Mouse (Mus musculus) embryonic facial prominence, embryonic 14.5 days (tissue): Measurements from ENCODE around the gene Mmp2. TPM values are rescaled to one million over a fixed set of nuclear protein-coding genes. Genes with fewer than 3 reads are reported as not detected.

Experiments used
- ATAC-seq: fragments of 200-750 bp; cut with Nextera tagmentation; 2 replicates; pipeline ENCODE4 v1.8.0; 2017; ENCODE audit warnings: low read depth, moderate number of reproducible peaks, moderate TSS enrichment
- DNase-seq: peaks from one replicate; pipeline ENCODE4 v3.0.0-alpha.2; 2015; ENCODE audit warnings: low spot score
- H3K27ac ChIP-seq: fragments of 300-500 bp; sonication (generic); replicated peaks from 2 replicates; pipeline ENCODE4 v1.5.1; 2014; ENCODE audit warnings: low read depth, mild to moderate bottlenecking, low read length, moderate library complexity
- H3K27me3 ChIP-seq: fragments of 300-500 bp; sonication (generic); replicated peaks from 2 replicates; pipeline ENCODE4 v1.6.1; 2014; ENCODE audit warnings: low read length; ENCODE audit not compliant: control insufficient read depth, insufficient read depth
- H3K36me3 ChIP-seq: fragments of 300-500 bp; sonication (generic); 2 replicates; pipeline ENCODE4 v1.6.1; 2014; ENCODE audit warnings: low read length, mixed read lengths; ENCODE audit not compliant: control insufficient read depth, insufficient read depth
- H3K4me1 ChIP-seq: fragments of 300-500 bp; sonication (generic); 2 replicates; pipeline ENCODE4 v1.6.1; 2014; ENCODE audit warnings: antibody characterized with exemption, low read length; ENCODE audit not compliant: control insufficient read depth, insufficient read depth
- H3K4me2 ChIP-seq: fragments of 300-500 bp; sonication (generic); 2 replicates; pipeline ENCODE4 v1.6.1; 2014; ENCODE audit warnings: low read depth, mild to moderate bottlenecking, low read length, moderate library complexity, mixed read lengths
- H3K4me3 ChIP-seq: fragments of 300-500 bp; sonication (generic); 2 replicates; pipeline ENCODE4 v1.5.1; 2014; ENCODE audit warnings: low read depth, mild to moderate bottlenecking, low read length
- H3K9ac ChIP-seq: fragments of 300-500 bp; sonication (generic); 2 replicates; pipeline ENCODE4 v1.6.1; 2014; ENCODE audit warnings: low read depth, mild to moderate bottlenecking, low read length, moderate library complexity, mixed read lengths
- H3K9me3 ChIP-seq: fragments of 300-500 bp; sonication (generic); 2 replicates; pipeline ENCODE4 v1.6.1; 2016; ENCODE audit warnings: low read length; ENCODE audit not compliant: control insufficient read depth
- WGBS: fragments of 180-500 bp; shearing (Covaris S2); extraction: QIAGEN DNeasy Blood & Tissue Kit; methylation state at CpG from one replicate; pipeline ENCODE4 v1.1.7; 2014; 5-methylcytosine and 5-hydroxymethylcytosine counted together
- polyA plus RNA-seq: library from polyadenylated mRNA; unstranded; fragments of >200 nt; fragmentation: Nextera tagmentation; extraction: Ambion mirVana; gene quantifications from 2 replicates; pipeline ENCODE4 v1.2.1, GENCODE M21; 2014

The Mmp2 gene
- polyA plus RNA-seq, 1 experiment from 2014 or later, result 330 TPM

GRCm38 (mm10) chr8:92801231-92801630 is 25.9 kb upstream of the Mmp2 start:
- peak; percentile 30; the same call in 1 of the 2 replicates for ATAC-seq
- 26% methylated on average over 8 of the region's 8 CpGs for WGBS

GRCm38 (mm10) chr8:92802591-92802990 is 24.5 kb upstream of the Mmp2 start:
- Histone ChIP-seq H3K36me3 (no peaks in the 10 kb centered on the region), H3K4me3 (no peak overlapping the region), H3K27me3 (no peaks in the 10 kb centered on the region), H3K27ac (no peak overlapping the region), H3K9me3 (no peaks in the 10 kb centered on the region), H3K4me1 (peaks cover 3% of the 10 kb centered on the region; the same call in 1 of the 2 replicates), H3K4me2 (no peak overlapping the region), H3K9ac (no peak overlapping the region)
- ATAC-seq (no peak), DNase-seq (no peak)
- WGBS, result 72% methylated on average over 3 of the region's 3 CpGs

More at GRCm38 (mm10) chr8:92801231-92801630, 25.9 kb upstream of the Mmp2 start:
- H3K27me3 ChIP-seq, result no peaks in the 10 kb centered on the region
- H3K4me2 ChIP-seq, result 0 out of 2 replicates have a peak overlapping the region, but pooled peaks have one; percentile 3
- H3K27ac ChIP-seq, result no peak overlapping the region; the same call in 1 of the 2 replicates
- no peak overlapping the region for H3K4me3 ChIP-seq
- no peaks in the 10 kb centered on the region for H3K36me3 ChIP-seq
- H3K9me3 ChIP-seq, result no peaks in the 10 kb centered on the region
- H3K4me1 ChIP-seq, result peaks cover 11% of the 10 kb centered on the region; the same call in 1 of the 2 replicates
- H3K9ac ChIP-seq, result no peak overlapping the region
- DNase-seq, result peak; percentile 44

DNA sequence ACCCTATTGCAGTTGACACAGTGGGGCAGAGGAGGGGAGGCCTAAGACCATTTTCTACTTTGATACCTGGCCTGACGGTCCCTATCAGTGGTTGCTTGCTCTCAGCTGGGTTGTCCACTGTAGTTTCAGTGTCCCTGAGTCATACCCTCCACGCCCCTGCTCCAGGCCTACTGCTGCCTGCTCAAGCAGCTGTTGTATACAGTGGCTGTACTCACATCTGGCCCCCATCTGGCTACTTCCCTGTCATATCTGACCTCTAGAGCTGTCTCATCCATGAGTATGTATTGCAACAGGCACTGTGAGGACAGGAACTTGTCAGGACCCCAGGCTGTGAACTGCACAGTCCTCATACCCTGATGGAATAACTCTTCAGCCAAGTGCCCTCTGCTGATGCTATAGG is 14.3 kb upstream of the Mmp2 start:
- 80% methylated on average over 2 of the region's 2 CpGs for WGBS
- no peaks in the 10 kb centered on the region for H3K36me3 ChIP-seq
- H3K9me3 ChIP-seq, result no peaks in the 10 kb centered on the region
- no peak for ATAC-seq
- H3K4me2 ChIP-seq, result no peak overlapping the region
- no peak overlapping the region for H3K27ac ChIP-seq
- H3K27me3 ChIP-seq, result no peaks in the 10 kb centered on the region
- H3K4me3 ChIP-seq, result no peak overlapping the region
- DNase-seq, result no peak
- H3K4me1 ChIP-seq, result no peaks in the 10 kb centered on the region
- H3K9ac ChIP-seq, result no peak overlapping the region

DNA sequence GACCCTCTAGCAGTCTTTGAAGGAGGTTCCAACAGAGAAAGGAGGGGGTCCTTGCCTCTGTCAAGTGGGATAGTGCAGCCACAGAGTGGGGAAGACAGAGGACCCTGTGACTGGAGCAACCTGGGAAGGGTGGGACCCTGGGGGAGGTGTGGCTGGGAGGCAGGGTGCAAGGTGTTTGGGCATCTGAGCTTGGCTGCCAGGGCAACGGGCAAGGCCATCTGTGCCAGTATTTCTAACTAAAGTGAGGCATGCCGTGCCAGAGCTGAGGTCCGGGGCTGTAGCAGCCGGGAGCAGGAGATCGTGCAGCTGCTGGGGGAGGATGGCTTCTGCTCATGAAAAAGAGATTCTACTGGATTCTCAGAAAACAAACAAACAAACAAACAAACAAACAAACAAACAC is 11.4 kb upstream of the Mmp2 start:
- WGBS, result 86% methylated on average over 5 of the region's 5 CpGs
- no peak for ATAC-seq
- H3K9me3 ChIP-seq, result no peaks in the 10 kb centered on the region

DNA sequence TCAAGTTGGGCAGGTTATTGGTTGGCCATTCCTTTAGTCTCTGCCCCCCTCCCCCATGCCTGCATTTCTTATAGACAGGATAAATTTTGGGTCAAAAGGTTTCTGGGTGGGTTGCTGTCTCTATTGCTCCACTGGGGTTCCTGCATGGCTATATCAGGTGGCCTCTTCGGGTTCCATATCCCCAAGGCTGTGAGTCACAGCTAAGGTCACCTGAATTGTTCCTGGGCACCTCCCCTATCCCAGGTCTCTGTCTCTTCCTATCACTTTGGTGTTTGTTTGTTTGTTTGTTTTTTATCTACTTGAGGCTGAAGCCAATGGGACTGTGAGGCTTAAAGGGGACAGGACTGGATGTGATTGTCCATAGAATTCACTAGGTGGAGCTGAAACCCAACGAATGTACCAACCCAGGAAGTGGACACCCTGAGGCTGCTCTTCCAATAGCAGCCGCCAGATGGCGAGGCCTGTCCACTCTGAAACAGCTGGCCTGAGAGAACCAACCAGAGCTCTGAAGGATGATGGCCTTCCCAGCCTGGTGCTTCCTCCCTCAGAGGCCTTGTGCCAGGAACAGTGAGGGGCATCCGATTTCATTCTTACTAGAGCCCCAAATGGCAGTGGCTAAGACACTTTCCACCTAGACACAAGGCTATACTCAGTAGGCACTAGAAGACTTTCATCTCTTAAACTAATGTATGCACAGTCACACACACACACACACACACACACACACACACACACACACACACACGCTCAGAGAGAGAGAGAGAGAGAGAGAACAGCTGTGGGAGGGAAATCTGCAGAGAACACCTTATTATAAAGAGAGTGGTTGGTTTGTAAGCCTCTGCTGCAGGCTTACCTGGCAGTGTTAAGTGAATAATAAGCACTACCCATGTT is 8.9 kb upstream of the Mmp2 start:
- WGBS, result 16% methylated on average over 5 of the region's 6 CpGs

More for the DNA sequence above, 11.4 kb upstream of the Mmp2 start:
- no peaks in the 10 kb centered on the region for H3K36me3 ChIP-seq
- no peak overlapping the region for H3K4me2 ChIP-seq
- H3K9ac ChIP-seq, result no peak overlapping the region
- H3K4me3 ChIP-seq, result no peak overlapping the region
- no peaks in the 10 kb centered on the region for H3K27me3 ChIP-seq
- no peaks in the 10 kb centered on the region for H3K4me1 ChIP-seq
- DNase-seq, result no peak
- H3K27ac ChIP-seq, result no peak overlapping the region

DNA sequence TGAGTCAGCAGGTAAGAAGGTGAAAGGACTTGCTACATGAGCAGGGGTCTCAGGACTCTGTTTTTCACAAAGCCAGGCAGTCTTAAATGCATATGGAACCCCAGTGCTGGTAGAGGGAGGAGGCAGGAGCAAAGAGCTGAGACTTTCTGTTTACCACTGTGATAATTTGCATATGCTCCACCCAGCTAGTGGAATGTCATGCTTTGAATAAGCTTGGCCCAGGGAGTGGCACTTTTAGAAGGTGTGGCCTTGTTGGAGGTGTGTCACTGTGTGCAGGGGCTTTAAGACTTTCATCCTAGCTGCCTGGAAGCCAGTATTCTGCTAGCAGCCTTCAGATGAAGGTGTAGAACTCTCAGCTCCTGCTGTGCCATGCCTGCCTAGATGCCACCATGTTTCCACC is 5.9 kb upstream of the Mmp2 start:
- H3K36me3 ChIP-seq, result no peaks in the 10 kb centered on the region
- DNase-seq, result no peak
- no peak overlapping the region for H3K27ac ChIP-seq
- no peaks in the 10 kb centered on the region; the same call in 1 of the 2 replicates for H3K27me3 ChIP-seq
- H3K4me2 ChIP-seq, result no peak overlapping the region
- ATAC-seq, result no peak
- no peaks in the 10 kb centered on the region for H3K9me3 ChIP-seq
- H3K9ac ChIP-seq, result no peak overlapping the region
- peaks cover 8% of the 10 kb centered on the region for H3K4me1 ChIP-seq
- H3K4me3 ChIP-seq, result no peak overlapping the region

More for the DNA sequence above, 8.9 kb upstream of the Mmp2 start:
- Histone ChIP-seq H3K4me3 (no peak overlapping the region), H3K9ac (no peak overlapping the region), H3K4me1 (no peaks in the 10 kb centered on the region), H3K27ac (no peak overlapping the region), H3K4me2 (no peak overlapping the region), H3K9me3 (no peaks in the 10 kb centered on the region), H3K27me3 (no peaks in the 10 kb centered on the region), H3K36me3 (no peaks in the 10 kb centered on the region)
- peak; percentile 95 for DNase-seq
- peak; percentile 92 for ATAC-seq

DNA sequence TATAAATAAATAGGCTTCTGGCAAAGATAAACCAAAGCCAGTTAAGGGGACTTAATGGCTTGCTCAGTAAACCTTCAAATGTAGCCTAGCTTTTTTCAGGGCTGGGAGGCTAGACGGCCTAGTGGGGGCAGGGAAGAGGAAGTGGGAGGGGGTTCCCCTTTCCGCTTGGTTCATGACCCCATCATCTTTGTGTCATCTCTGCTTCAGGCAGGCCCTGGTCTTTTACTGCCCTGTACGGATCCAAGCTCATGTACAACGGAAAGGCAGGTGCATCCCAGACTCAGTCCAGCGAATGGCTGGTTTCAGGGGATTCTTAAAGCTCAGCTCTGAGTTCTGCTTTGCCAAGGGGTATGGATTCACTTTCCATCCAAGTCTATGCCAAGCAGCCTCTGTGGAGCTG is 4.7 kb upstream of the Mmp2 start:
- Histone ChIP-seq H3K27me3 (no peaks in the 10 kb centered on the region; the same call in 1 of the 2 replicates), H3K4me1 (peaks cover 17% of the 10 kb centered on the region), H3K9ac (no peak overlapping the region), H3K9me3 (no peaks in the 10 kb centered on the region), H3K4me2 (no peak overlapping the region), H3K4me3 (no peak overlapping the region), H3K27ac (no peak overlapping the region), H3K36me3 (no peaks in the 10 kb centered on the region)
- DNase-seq (no peak), ATAC-seq (no peak)
- WGBS, result 64% methylated on average over 5 of the region's 5 CpGs

DNA sequence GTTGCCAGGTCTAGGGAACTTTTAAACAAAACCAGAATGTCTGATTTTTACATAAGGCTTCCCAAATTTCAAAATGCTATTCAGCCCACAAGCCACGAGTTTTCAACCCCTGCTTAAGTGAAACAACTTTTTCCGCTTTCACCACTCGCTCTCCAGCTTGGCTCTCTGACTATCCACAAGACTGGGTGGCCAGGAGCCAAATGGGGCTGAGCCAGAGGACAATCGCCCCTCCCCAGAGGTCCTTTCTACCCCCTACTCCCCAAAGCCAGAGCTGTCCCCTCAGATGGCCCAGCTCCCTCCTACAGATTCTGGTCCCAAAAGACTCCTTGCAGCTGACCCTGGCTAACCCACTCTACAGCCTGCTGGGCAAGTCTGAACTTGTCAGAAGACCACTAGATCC is 1.1 kb upstream of the Mmp2 start:
- no peaks in the 10 kb centered on the region; the same call in 1 of the 2 replicates for H3K27me3 ChIP-seq
- ATAC-seq (no peak), DNase-seq (peak; percentile 82)
- H3K4me2 ChIP-seq, result 0 out of 2 replicates have a peak overlapping the region, but pooled peaks have one; percentile 4
- peaks cover 8% of the 10 kb centered on the region for H3K36me3 ChIP-seq
- H3K4me1 ChIP-seq, result peaks cover 20% of the 10 kb centered on the region
- no peak overlapping the region for H3K4me3 ChIP-seq
- no peaks in the 10 kb centered on the region for H3K9me3 ChIP-seq
- WGBS, result 39% methylated on average over 4 of the region's 4 CpGs
- peak overlapping the region; percentile 71 for H3K27ac ChIP-seq
- no peak overlapping the region for H3K9ac ChIP-seq
